Mouse (Mus musculus) forebrain, embryonic 15.5 days (tissue): ENCODE measurements at regions not wholly inside any gene's neighbourhood (a gene's known extent, or its start where the extent isn't known, plus 50 kb on each side); places are given as distances from the start of the nearest gene placed in this dataset.
A peak's percentile ranks its signal among the peaks of the same experiment; 100 is the strongest.

ENCODE experiments used
- ATAC-seq: fragments of 200-750 bp; cut with Nextera tagmentation; replicated peaks from 2 replicates; pipeline ENCODE4 v1.8.0; 2017; ENCODE audit warnings: mild to moderate bottlenecking, moderate TSS enrichment, moderate library complexity
- H3K27ac ChIP-seq: fragments of 300-500 bp; sonication (generic); replicated peaks from 2 replicates; pipeline ENCODE4 v1.5.1; 2015; ENCODE audit warnings: mild to moderate bottlenecking, inconsistent platforms
- H3K27me3 ChIP-seq: fragments of 300-500 bp; sonication (generic); 2 replicates; pipeline ENCODE4 v1.6.1; 2015; ENCODE audit warnings: inconsistent platforms
- H3K36me3 ChIP-seq: fragments of 300-500 bp; sonication (generic); 2 replicates; pipeline ENCODE4 v1.6.1; 2015; ENCODE audit warnings: mild to moderate bottlenecking, inconsistent platforms
- H3K4me1 ChIP-seq: fragments of 300-500 bp; sonication (generic); 2 replicates; pipeline ENCODE4 v1.6.1; 2015; ENCODE audit warnings: inconsistent platforms
- H3K4me2 ChIP-seq: fragments of 300-500 bp; sonication (generic); replicated peaks from 2 replicates; pipeline ENCODE4 v1.6.1; 2015; ENCODE audit warnings: mild to moderate bottlenecking, inconsistent platforms
- H3K4me3 ChIP-seq: fragments of 300-500 bp; sonication (generic); 2 replicates; pipeline ENCODE4 v1.5.1; 2015; ENCODE audit warnings: mild to moderate bottlenecking, inconsistent platforms
- H3K9ac ChIP-seq: fragments of 300-500 bp; sonication (generic); replicated peaks from 2 replicates; pipeline ENCODE4 v1.6.1; 2015; ENCODE audit warnings: mild to moderate bottlenecking, inconsistent platforms
- H3K9me3 ChIP-seq: fragments of 300-500 bp; sonication (generic); 2 replicates; pipeline ENCODE4 v1.6.1; 2016; ENCODE audit warnings: inconsistent platforms
- WGBS: fragments of 180-500 bp; shearing (Covaris S2); methylation state at CpG from one replicate; pipeline ENCODE4 v1.1.7; 2015; ENCODE audit warnings: mixed read lengths; 5-methylcytosine and 5-hydroxymethylcytosine counted together

GRCm38 (mm10) chr2:161390954-161391690 is 282.2 kb upstream of the Chd6 start:
- 74% methylated on average over 15 of the region's 15 CpGs for WGBS
- Histone ChIP-seq H3K4me1 (peaks cover 17% of the 10 kb centered on the region), H3K4me3 (no peak overlapping the region), H3K36me3 (no peaks in the 10 kb centered on the region), H3K9ac (no peak overlapping the region), H3K4me2 (no peak overlapping the region), H3K27ac (no peak overlapping the region), H3K9me3 (no peaks in the 10 kb centered on the region), H3K27me3 (no peaks in the 10 kb centered on the region)
- ATAC-seq = no peak

GRCm38 (mm10) chr2:161389318-161389835 is 280.5 kb upstream of the Chd6 start:
- no peak overlapping the region for H3K4me2 ChIP-seq
- no peak overlapping the region for H3K27ac ChIP-seq
- WGBS = 85% methylated on average over 5 of the region's 5 CpGs
- ATAC-seq = no peak
- no peaks in the 10 kb centered on the region for H3K36me3 ChIP-seq
- no peak overlapping the region for H3K9ac ChIP-seq
- no peaks in the 10 kb centered on the region for H3K9me3 ChIP-seq
- H3K4me1 ChIP-seq = peaks cover 17% of the 10 kb centered on the region
- H3K4me3 ChIP-seq = no peak overlapping the region
- no peaks in the 10 kb centered on the region for H3K27me3 ChIP-seq

- no peak for ATAC-seq
- H3K4me2 ChIP-seq = no peak overlapping the region
- 62% methylated on average over 6 of the region's 6 CpGs for WGBS
- H3K27me3 ChIP-seq = no peaks in the 10 kb centered on the region
- H3K4me1 ChIP-seq = peaks cover 17% of the 10 kb centered on the region
- no peak overlapping the region for H3K27ac ChIP-seq
- H3K9me3 ChIP-seq = no peaks in the 10 kb centered on the region
- no peak overlapping the region for H3K4me3 ChIP-seq
- no peak overlapping the region for H3K9ac ChIP-seq
- H3K36me3 ChIP-seq = no peaks in the 10 kb centered on the region
These were observed 278.2 kb upstream of the Chd6 start for GRCm38 (mm10) chr2:161387054-161387453.

GRCm38 (mm10) chr2:161382411-161382810 is 273.5 kb upstream of the Chd6 start:
- Histone ChIP-seq H3K27ac (no peak overlapping the region), H3K36me3 (no peaks in the 10 kb centered on the region), H3K9me3 (no peaks in the 10 kb centered on the region), H3K4me2 (no peak overlapping the region), H3K27me3 (no peaks in the 10 kb centered on the region), H3K9ac (no peak overlapping the region), H3K4me1 (peaks cover 8% of the 10 kb centered on the region; the same call in 1 of the 2 replicates), H3K4me3 (no peak overlapping the region)
- no peak for ATAC-seq
- 66% methylated on average over 3 of the region's 3 CpGs for WGBS

- no peak for ATAC-seq
- Histone ChIP-seq H3K9me3 (no peaks in the 10 kb centered on the region), H3K36me3 (no peaks in the 10 kb centered on the region), H3K9ac (no peak overlapping the region), H3K4me3 (no peak overlapping the region), H3K27ac (no peak overlapping the region), H3K4me2 (no peak overlapping the region), H3K4me1 (no peaks in the 10 kb centered on the region), H3K27me3 (no peaks in the 10 kb centered on the region)
- WGBS = 95% methylated on average over 4 of the region's 4 CpGs
These were observed 269.4 kb upstream of the Chd6 start for GRCm38 (mm10) chr2:161378313-161378712.

- Histone ChIP-seq H3K4me2 (no peak overlapping the region), H3K27ac (no peak overlapping the region), H3K9me3 (no peaks in the 10 kb centered on the region), H3K4me1 (peaks cover 6% of the 10 kb centered on the region; the same call in 1 of the 2 replicates), H3K36me3 (no peaks in the 10 kb centered on the region), H3K27me3 (no peaks in the 10 kb centered on the region), H3K4me3 (no peak overlapping the region), H3K9ac (no peak overlapping the region)
- no peak for ATAC-seq
- WGBS = 64% methylated on average over 3 of the region's 3 CpGs
These were observed 253.4 kb upstream of the Chd6 start for GRCm38 (mm10) chr2:161362325-161362724.

GRCm38 (mm10) chr2:161349110-161349509 is 240.2 kb upstream of the Chd6 start:
- Histone ChIP-seq H3K4me3 (no peak overlapping the region), H3K4me1 (peaks cover 10% of the 10 kb centered on the region), H3K4me2 (no peak overlapping the region), H3K36me3 (no peaks in the 10 kb centered on the region), H3K27ac (no peak overlapping the region), H3K9me3 (no peaks in the 10 kb centered on the region), H3K27me3 (no peaks in the 10 kb centered on the region), H3K9ac (no peak overlapping the region; the same call in 1 of the 2 replicates)
- ATAC-seq = peak; percentile 80
- 12% methylated on average over 4 of the region's 4 CpGs for WGBS

GRCm38 (mm10) chr2:161344018-161344417 is 235.1 kb upstream of the Chd6 start:
- Histone ChIP-seq H3K4me1 (peaks cover 40% of the 10 kb centered on the region), H3K27ac (no peak overlapping the region)
- 56% methylated on average over 2 of the region's 2 CpGs for WGBS

GRCm38 (mm10) chr2:161342648-161343047 is 233.8 kb upstream of the Chd6 start:
- H3K4me1 ChIP-seq = peaks cover 39% of the 10 kb centered on the region
- ATAC-seq = no peak
- 85% methylated on average over 2 of the region's 2 CpGs for WGBS
- no peak overlapping the region for H3K4me2 ChIP-seq
- no peak overlapping the region for H3K27ac ChIP-seq
- no peak overlapping the region for H3K4me3 ChIP-seq
- H3K36me3 ChIP-seq = no peaks in the 10 kb centered on the region
- H3K9ac ChIP-seq = no peak overlapping the region
- H3K27me3 ChIP-seq = no peaks in the 10 kb centered on the region
- H3K9me3 ChIP-seq = no peaks in the 10 kb centered on the region

More at GRCm38 (mm10) chr2:161344018-161344417, 235.1 kb upstream of the Chd6 start:
- H3K4me3 ChIP-seq = no peak overlapping the region
- H3K27me3 ChIP-seq = no peaks in the 10 kb centered on the region
- H3K36me3 ChIP-seq = no peaks in the 10 kb centered on the region
- ATAC-seq = no peak
- no peak overlapping the region for H3K4me2 ChIP-seq
- no peak overlapping the region for H3K9ac ChIP-seq
- H3K9me3 ChIP-seq = no peaks in the 10 kb centered on the region

GRCm38 (mm10) chr2:161341368-161341891 is 232.6 kb upstream of the Chd6 start:
- no peaks in the 10 kb centered on the region for H3K9me3 ChIP-seq
- peaks cover 39% of the 10 kb centered on the region for H3K4me1 ChIP-seq
- H3K36me3 ChIP-seq = no peaks in the 10 kb centered on the region
- H3K9ac ChIP-seq = no peak overlapping the region
- peak; percentile 85 for ATAC-seq
- peak overlapping the region; percentile 47 for H3K27ac ChIP-seq
- H3K27me3 ChIP-seq = no peaks in the 10 kb centered on the region
- 2% methylated on average over 11 of the region's 11 CpGs for WGBS
- no peak overlapping the region for H3K4me3 ChIP-seq
- peak overlapping the region; percentile 14 for H3K4me2 ChIP-seq

- 54% methylated on average over 9 of the region's 9 CpGs for WGBS
- Histone ChIP-seq H3K36me3 (no peaks in the 10 kb centered on the region), H3K4me3 (no peak overlapping the region), H3K27me3 (no peaks in the 10 kb centered on the region), H3K4me1 (peaks cover 39% of the 10 kb centered on the region), H3K27ac (peak overlapping the region; percentile 77), H3K9ac (no peak overlapping the region), H3K4me2 (no peak overlapping the region), H3K9me3 (no peaks in the 10 kb centered on the region)
- ATAC-seq = no peak
These were observed 231.4 kb upstream of the Chd6 start for GRCm38 (mm10) chr2:161340291-161340690.

GRCm38 (mm10) chr2:161339327-161340001 is 230.6 kb upstream of the Chd6 start:
- Histone ChIP-seq H3K27ac (peak overlapping the region; percentile 77), H3K27me3 (no peaks in the 10 kb centered on the region), H3K9ac (no peak overlapping the region; the same call in 1 of the 2 replicates), H3K9me3 (no peaks in the 10 kb centered on the region), H3K4me1 (peaks cover 39% of the 10 kb centered on the region), H3K4me2 (0 out of 2 replicates have a peak overlapping the region, but pooled peaks have one; percentile 8), H3K4me3 (no peak overlapping the region), H3K36me3 (no peaks in the 10 kb centered on the region)
- WGBS = 4% methylated on average over 14 of the region's 14 CpGs
- ATAC-seq = no peak
